Mouse (Mus musculus) heart, postnatal 0 days (tissue): Measurements from ENCODE around the gene Gins3. TPM values are rescaled to one million over a fixed set of nuclear protein-coding genes. Genes with fewer than 3 reads are reported as not detected.
"Not testable (repeated sequence)": the region's sequence is repeated elsewhere in the genome, so short reads cannot be mapped to it uniquely, and the experiment has no call there.

Experiments used
- ATAC-seq: fragments of 200-750 bp; cut with Nextera tagmentation; 2 replicates; pipeline ENCODE4 v1.8.0; 2017; ENCODE audit warnings: low read depth, moderate number of reproducible peaks, moderate library complexity; ENCODE audit not compliant: insufficient read depth
- DNase-seq: peaks from one replicate; pipeline ENCODE4 v3.0.0-alpha.2; 2016; ENCODE audit warnings: low spot score
- H3K27ac ChIP-seq: fragments of 300-500 bp; sonication (generic); 2 replicates; pipeline ENCODE4 v1.5.1; 2014; ENCODE audit warnings: low read depth, mild to moderate bottlenecking
- H3K27me3 ChIP-seq: fragments of 300-500 bp; sonication (generic); 2 replicates; pipeline ENCODE4 v1.6.1; 2014; ENCODE audit warnings: low read length, mixed read lengths; ENCODE audit not compliant: control insufficient read depth, insufficient read depth
- H3K36me3 ChIP-seq: fragments of 300-500 bp; sonication (generic); replicated peaks from 2 replicates; pipeline ENCODE4 v1.6.1; 2014; ENCODE audit warnings: low read length, mixed read lengths; ENCODE audit not compliant: control insufficient read depth, insufficient read depth
- H3K4me1 ChIP-seq: fragments of 300-500 bp; sonication (generic); 2 replicates; pipeline ENCODE4 v1.6.1; 2014; ENCODE audit warnings: antibody characterized with exemption; ENCODE audit not compliant: control insufficient read depth, insufficient read depth
- H3K4me2 ChIP-seq: fragments of 300-500 bp; sonication (generic); 2 replicates; pipeline ENCODE4 v1.6.1; 2014; ENCODE audit warnings: low read depth, mild to moderate bottlenecking, low read length, moderate library complexity
- H3K4me3 ChIP-seq: fragments of 300-500 bp; sonication (generic); 2 replicates; pipeline ENCODE4 v1.5.1; 2014; ENCODE audit warnings: low read depth, low read length
- H3K9ac ChIP-seq: fragments of 300-500 bp; sonication (generic); replicated peaks from 2 replicates; pipeline ENCODE4 v1.6.1; 2014; ENCODE audit warnings: low read depth, low read length, mixed read lengths
- H3K9me3 ChIP-seq: fragments of 300-500 bp; sonication (generic); replicated peaks from 2 replicates; pipeline ENCODE4 v1.6.1; 2016; ENCODE audit warnings: low read length; ENCODE audit not compliant: control insufficient read depth
- CTCF ChIP-seq: IDR thresholded peaks from 2 replicates; pipeline ENCODE4 v1.5.1; 2016; ENCODE audit warnings: antibody characterized with exemption, control low read depth, low read depth
- EP300 ChIP-seq: IDR thresholded peaks from 2 replicates; pipeline ENCODE4 v1.6.1; 2016; ENCODE audit warnings: antibody characterized with exemption, low read depth
- WGBS: fragments of 180-500 bp; shearing (Covaris S2); extraction: QIAGEN DNeasy Blood & Tissue Kit; methylation state at CpG from one replicate; pipeline ENCODE4 v1.1.7; 2014; 5-methylcytosine and 5-hydroxymethylcytosine counted together
- polyA plus RNA-seq: library from polyadenylated mRNA; unstranded; fragments of >200 nt; fragmentation: Nextera tagmentation; extraction: Ambion mirVana; gene quantifications from 2 replicates; pipeline ENCODE4 v1.2.1, GENCODE M21; 2015
- total RNA-seq: library from RNA; depleted of rRNA; stranded (reverse); fragments of >200 nt; gene quantifications from 2 replicates; pipeline ENCODE4 v1.2.3, GENCODE M21; 2014; ENCODE audit warnings: low replicate concordance

Gene Gins3
- total and polyA plus RNA-seq, 2 experiments from 2014 or later = 3.9 to 4.4 TPM

DNA sequence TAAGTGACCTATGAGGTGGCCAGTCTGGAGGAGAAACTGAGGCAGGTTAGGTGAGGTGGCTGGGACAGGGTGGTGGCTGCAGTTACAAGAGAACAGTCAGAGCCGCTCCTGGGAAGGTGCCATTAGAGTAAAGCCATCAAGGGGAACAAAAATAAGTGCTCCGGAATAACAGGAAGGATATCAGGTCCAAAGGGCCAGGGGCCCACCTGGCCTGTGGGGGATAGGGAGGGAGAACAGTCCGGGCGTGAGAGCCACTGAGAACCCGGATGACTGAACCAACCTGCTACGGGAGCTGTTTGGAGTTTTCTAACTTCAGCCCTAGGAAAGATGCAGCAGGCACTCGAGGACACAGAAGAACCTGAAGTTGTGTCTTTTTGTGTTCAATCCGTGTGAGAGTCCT is 27.8 kb downstream of the Gins3 start:
- no peak for TF ChIP-seq CTCF
- TF ChIP-seq EP300 = no peak
- DNase-seq = no peak
- Histone ChIP-seq H3K4me3 (no peak overlapping the region), H3K36me3 (no peaks in the 10 kb centered on the region), H3K9me3 (no peaks in the 10 kb centered on the region), H3K27me3 (no peaks in the 10 kb centered on the region), H3K4me1 (peaks cover 6% of the 10 kb centered on the region; the same call in 1 of the 2 replicates), H3K27ac (no peak overlapping the region), H3K4me2 (no peak overlapping the region), H3K9ac (no peak overlapping the region)
- ATAC-seq = no peak
- 70% methylated on average over 8 of the region's 8 CpGs for WGBS

DNA sequence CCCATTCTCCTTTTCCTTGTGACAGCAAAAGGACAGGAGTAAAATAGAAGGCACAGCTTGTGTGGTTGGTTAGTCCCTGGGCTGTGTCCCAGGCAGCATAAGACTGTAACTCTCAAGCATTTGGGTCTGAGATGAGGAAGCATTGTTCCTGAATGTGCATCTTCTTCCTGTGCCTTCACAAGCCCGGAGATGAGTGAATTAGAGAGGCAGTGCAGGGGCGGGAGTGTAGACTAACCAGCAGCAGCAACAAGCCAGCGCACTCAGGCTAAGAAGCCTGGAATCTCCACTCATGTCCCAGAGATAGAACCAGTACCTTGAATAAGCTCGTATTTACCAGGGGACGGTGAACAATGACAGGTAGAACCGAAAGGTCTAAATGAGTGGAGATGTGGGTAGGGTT is 28.3 kb downstream of the Gins3 start:
- TF ChIP-seq EP300 (no peak), CTCF (no peak)
- Histone ChIP-seq H3K9me3 (no peaks in the 10 kb centered on the region), H3K4me3 (no peak overlapping the region), H3K9ac (no peak overlapping the region), H3K27me3 (no peaks in the 10 kb centered on the region), H3K4me2 (no peak overlapping the region), H3K4me1 (peaks cover 6% of the 10 kb centered on the region; the same call in 1 of the 2 replicates), H3K27ac (no peak overlapping the region), H3K36me3 (no peaks in the 10 kb centered on the region)
- WGBS = 83% methylated on average over 6 of the region's 6 CpGs
- no peak for ATAC-seq
- no peak for DNase-seq

DNA sequence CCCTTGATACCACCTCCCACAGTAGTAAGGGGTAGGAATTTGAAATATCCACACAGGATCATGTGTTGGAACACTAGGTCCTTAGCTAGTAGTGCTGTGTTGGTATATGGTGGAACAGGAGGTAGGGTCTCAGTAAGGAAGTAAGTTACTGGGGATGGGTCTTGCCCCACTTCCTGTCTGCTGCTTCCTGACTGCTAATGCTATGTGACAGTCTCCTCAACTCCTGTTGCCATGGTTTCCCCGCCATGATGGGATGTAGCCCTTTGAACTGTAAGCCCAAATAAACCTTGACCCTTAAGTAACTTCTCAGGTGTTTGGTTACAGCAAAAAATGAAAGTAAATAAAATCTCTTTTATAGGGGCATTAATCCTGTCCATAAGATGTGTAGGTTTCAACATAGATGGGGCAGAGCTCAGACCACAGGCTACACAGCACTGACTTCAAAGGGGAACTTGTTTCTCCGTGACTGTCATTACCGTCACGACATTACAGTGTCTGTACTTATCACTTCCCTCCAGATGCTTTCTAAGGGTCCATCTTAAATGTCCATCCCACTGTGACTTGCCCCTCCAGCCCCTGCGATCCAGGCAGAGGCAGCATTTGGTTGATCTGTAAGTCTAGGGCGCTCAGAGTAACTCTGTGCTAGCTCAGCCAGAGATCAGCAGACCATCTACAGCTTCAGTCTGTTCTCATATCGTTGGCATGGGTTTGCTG is 29.8 kb downstream of the Gins3 start:
- H3K27ac ChIP-seq = no peak overlapping the region
- H3K36me3 ChIP-seq = no peaks in the 10 kb centered on the region
- no peak overlapping the region for H3K4me2 ChIP-seq
- no peaks in the 10 kb centered on the region for H3K27me3 ChIP-seq
- TF ChIP-seq CTCF (no peak), EP300 (no peak)
- DNase-seq (no peak), ATAC-seq (no peak)
- WGBS = 65% methylated on average over 7 of the region's 7 CpGs
- no peaks in the 10 kb centered on the region for H3K9me3 ChIP-seq
- H3K4me1 ChIP-seq = peaks cover 6% of the 10 kb centered on the region; the same call in 1 of the 2 replicates
- no peak overlapping the region for H3K4me3 ChIP-seq
- no peak overlapping the region for H3K9ac ChIP-seq

DNA sequence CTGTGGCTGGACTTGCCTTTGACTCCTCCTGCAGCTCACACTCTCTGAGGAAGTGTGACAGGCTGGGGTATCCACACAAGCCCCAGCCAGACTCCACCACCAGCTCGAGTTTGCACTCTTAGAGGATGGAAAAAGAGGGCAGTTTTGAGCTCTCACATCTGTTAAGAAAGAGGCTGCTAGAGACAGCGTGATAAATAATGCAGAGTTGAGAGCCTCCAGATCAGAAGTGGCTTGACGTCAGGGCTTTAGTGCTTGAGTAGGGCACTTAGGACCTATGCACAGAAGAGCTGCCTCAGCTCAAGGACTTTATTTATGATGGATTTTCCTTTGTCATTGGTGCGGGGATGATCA is 30.3 kb downstream of the Gins3 start:
- H3K4me3 ChIP-seq = no peak overlapping the region
- H3K27me3 ChIP-seq = no peaks in the 10 kb centered on the region
- no peak overlapping the region for H3K27ac ChIP-seq
- no peak overlapping the region for H3K4me2 ChIP-seq
- DNase-seq (no peak), ATAC-seq (no peak)
- H3K36me3 ChIP-seq = no peaks in the 10 kb centered on the region
- no peak for TF ChIP-seq EP300
- no peak for TF ChIP-seq CTCF
- no peaks in the 10 kb centered on the region for H3K9me3 ChIP-seq
- peaks cover 9% of the 10 kb centered on the region; the same call in 1 of the 2 replicates for H3K4me1 ChIP-seq
- WGBS = 37% methylated on average over 4 of the region's 4 CpGs
- no peak overlapping the region for H3K9ac ChIP-seq

DNA sequence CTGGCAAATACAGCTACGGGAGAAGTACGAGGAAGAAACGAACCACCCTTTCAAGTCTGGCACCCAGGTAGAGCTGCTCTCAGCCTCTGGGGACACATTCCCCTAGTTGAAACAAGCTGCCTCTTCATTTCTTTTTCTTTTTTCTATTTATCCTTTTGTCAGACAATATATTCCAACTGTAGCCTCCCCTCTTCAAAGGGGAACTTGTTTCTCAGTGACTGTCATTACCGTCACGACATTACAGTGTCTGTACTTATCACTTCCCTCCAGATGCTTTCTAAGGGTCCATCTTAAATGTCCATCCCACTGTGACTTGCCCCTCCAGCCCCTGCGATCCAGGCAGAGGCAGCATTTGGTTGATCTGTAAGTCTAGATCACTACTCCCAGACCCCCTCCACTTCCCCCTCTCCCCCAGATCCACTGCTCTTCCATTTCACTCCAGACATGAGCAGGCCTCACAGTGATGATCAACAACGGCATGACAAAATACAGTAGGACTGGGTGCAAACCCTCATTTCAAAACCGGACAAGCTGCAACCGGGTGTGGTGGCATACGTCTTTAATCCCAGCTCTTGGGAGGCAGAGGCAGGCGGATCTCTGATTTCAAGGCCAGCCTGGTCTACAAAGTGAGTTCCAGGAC is 32.7 kb downstream of the Gins3 start:
- not testable (repeated sequence) for DNase-seq, H3K27me3 ChIP-seq, H3K27ac ChIP-seq, H3K36me3 ChIP-seq, H3K4me1 ChIP-seq, ATAC-seq, H3K4me2 ChIP-seq, H3K9me3 ChIP-seq, H3K4me3 ChIP-seq, H3K9ac ChIP-seq
- WGBS = 88% methylated on average over 11 of the region's 11 CpGs
